Mouse (Mus musculus): ENCODE data around the gene Hist1h2aa.
A peak's percentile ranks its signal among the peaks of the same experiment; 100 is the strongest.

The Hist1h2aa gene

GRCm38 (mm10) chr13:23942861-23943260 lies 8.6 kb downstream of the Hist1h2aa start:
- no peak for DNase-seq (ENCODE audit: low spot score)

GRCm38 (mm10) chr13:23946254-23946653 lies 12.0 kb downstream of the Hist1h2aa start:
- DNase-seq (ENCODE audit: low spot score), result no peak

GRCm38 (mm10) chr13:23949484-23950246 lies 15.4 kb downstream of the Hist1h2aa start:
- DNase-seq (ENCODE audit: low spot score), result no peak

- DNase-seq (ENCODE audit: low spot score), result peak; percentile 14
Observed at GRCm38 (mm10) chr13:23950928-23951327, 16.7 kb downstream of the Hist1h2aa start.

GRCm38 (mm10) chr13:23959776-23960175 lies 25.5 kb downstream of the Hist1h2aa start:
- no peak for DNase-seq (ENCODE audit: low spot score)

GRCm38 (mm10) chr13:23964909-23965308 lies 30.6 kb downstream of the Hist1h2aa start:
- no peak for DNase-seq (ENCODE audit: low spot score)

- DNase-seq (ENCODE audit: low spot score), result no peak
Observed at GRCm38 (mm10) chr13:23971870-23972269, 37.6 kb downstream of the Hist1h2aa start.

- DNase-seq (ENCODE audit: low spot score), result no peak
Observed at GRCm38 (mm10) chr13:23972271-23972670, 38.0 kb downstream of the Hist1h2aa start.
